Mouse (Mus musculus) heart, embryonic 14.5 days (tissue): ENCODE measurements around the gene Olfr764-ps1. TPM values are rescaled to one million over a fixed set of nuclear protein-coding genes. Genes with fewer than 3 reads are reported as not detected.
"Not testable (repeated sequence)": the region's sequence is repeated elsewhere in the genome, so short reads cannot be mapped to it uniquely, and the experiment has no call there.

Experiments used
- ATAC-seq: fragments of 200-750 bp; cut with Nextera tagmentation; 2 replicates; pipeline ENCODE4 v1.8.0; 2017; ENCODE audit warnings: low read depth, moderate TSS enrichment; ENCODE audit not compliant: insufficient number of reproducible peaks, insufficient read depth, low FRiP score
- H3K27ac ChIP-seq, 2 experiments: fragments of 200-500 bp in 1 of 2; fragments of 300-500 bp in 1 of 2; sonication (generic) in 1 of 2; replicated peaks in 1 of 2; 2 replicates each; pipeline ENCODE4 v1.5.1; 2012 to 2014; ENCODE audit warnings: low read depth in 2 of 2, low read length in 2 of 2, control low read depth in 1 of 2, mild to moderate bottlenecking in 1 of 2, mixed read lengths in 1 of 2; ENCODE audit not compliant: control insufficient read depth in 1 of 2, insufficient read depth in 1 of 2
- H3K27me3 ChIP-seq: fragments of 300-500 bp; sonication (generic); 2 replicates; pipeline ENCODE4 v1.6.1; 2014; ENCODE audit warnings: mild to moderate bottlenecking, low read length, control low read depth; ENCODE audit not compliant: control insufficient read depth, insufficient read depth
- H3K36me3 ChIP-seq: fragments of 300-500 bp; sonication (generic); 2 replicates; pipeline ENCODE4 v1.6.1; 2014; ENCODE audit warnings: mild to moderate bottlenecking, control low read depth, low read length, mixed read lengths; ENCODE audit not compliant: control insufficient read depth, insufficient read depth
- H3K4me1 ChIP-seq, 2 experiments: fragments of 200-500 bp in 1 of 2; fragments of 300-500 bp in 1 of 2; sonication (generic) in 1 of 2; 2 replicates each; pipeline ENCODE4 v1.6.1; 2012 to 2014; ENCODE audit warnings: low read length in 2 of 2, control low read depth in 1 of 2, mixed read lengths in 1 of 2; ENCODE audit not compliant: control insufficient read depth in 2 of 2, insufficient read depth in 2 of 2
- H3K4me2 ChIP-seq: fragments of 300-500 bp; sonication (generic); 2 replicates; pipeline ENCODE4 v1.6.1; 2014; ENCODE audit warnings: mild to moderate bottlenecking, low read length
- H3K4me3 ChIP-seq, 2 experiments: fragments of 200-500 bp in 1 of 2; fragments of 300-500 bp in 1 of 2; sonication (generic) in 1 of 2; 2 replicates each; pipeline ENCODE4 v1.5.1; 2012 to 2014; ENCODE audit warnings: low read length in 2 of 2, mild to moderate bottlenecking in 2 of 2, control low read depth in 1 of 2, low read depth in 1 of 2, moderate library complexity in 1 of 2; ENCODE audit not compliant: control insufficient read depth in 1 of 2, insufficient read depth in 1 of 2
- H3K9ac ChIP-seq: fragments of 300-500 bp; sonication (generic); 2 replicates; pipeline ENCODE4 v1.6.1; 2014; ENCODE audit warnings: mild to moderate bottlenecking, low read length
- H3K9me3 ChIP-seq: fragments of 300-500 bp; sonication (generic); 2 replicates; pipeline ENCODE4 v1.6.1; 2016; ENCODE audit warnings: low read length, control low read depth; ENCODE audit not compliant: control insufficient read depth
- WGBS: fragments of 180-500 bp; shearing (Covaris S2); extraction: QIAGEN DNeasy Blood & Tissue Kit; methylation state at CpG from one replicate; pipeline ENCODE4 v1.1.7; 2014; 5-methylcytosine and 5-hydroxymethylcytosine counted together
- polyA plus RNA-seq: library from polyadenylated mRNA; unstranded; fragments of >200 nt; fragmentation: Nextera tagmentation; extraction: Ambion mirVana; gene quantifications from 2 replicates; pipeline ENCODE4 v1.2.1, GENCODE M21; 2014

Gene Olfr764-ps1
- polyA plus RNA-seq: not detected in 2 replicates

- H3K27me3 ChIP-seq: no peaks in the 10 kb centered on the region
- H3K36me3 ChIP-seq: no peaks in the 10 kb centered on the region
- no peak within 1 kb of the TSS for H3K4me2 ChIP-seq
- no peak within 1 kb of the TSS for H3K4me3 ChIP-seq
- no peaks in the 10 kb centered on the region for H3K9me3 ChIP-seq
- WGBS: 65% methylated on average over 3 of the region's 3 CpGs
- ATAC-seq: no peak
- no peak within 1 kb of the TSS for H3K27ac ChIP-seq
- no peak within 1 kb of the TSS for H3K9ac ChIP-seq
- H3K4me1 ChIP-seq: no peaks in the 10 kb centered on the region
These were observed at the start of gene Olfr764-ps1 for GRCm38 (mm10) chr10:129039796-129040195. Gene Olfr764-ps1, minus strand, starts transcription at chr10:129039896.

DNA sequence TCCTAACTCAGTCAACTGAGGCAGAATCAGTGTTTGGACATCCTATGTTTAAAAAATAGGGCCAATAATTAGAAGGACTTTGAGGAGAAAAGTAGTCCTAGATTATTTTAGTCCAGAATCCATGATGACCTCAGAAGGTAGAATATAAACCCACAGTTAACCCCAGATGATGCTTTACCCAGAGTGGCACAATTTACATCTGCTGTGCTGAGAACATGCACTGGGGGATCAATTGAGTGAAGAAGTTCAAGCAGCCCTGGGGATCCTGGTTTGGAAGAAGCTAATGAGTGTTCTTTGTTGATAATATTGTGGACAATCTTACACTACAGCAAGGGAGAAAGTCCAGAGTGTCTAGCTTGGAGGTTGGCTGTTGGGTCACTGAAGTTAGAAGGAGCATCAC, 43.1 kb upstream of the Olfr764-ps1 start, which contains the start of gene Olfr767:
Gene Olfr767, minus strand, starts transcription at position 101 of the 400 bp plus-strand sequence.
- H3K4me3 ChIP-seq, H3K4me2 ChIP-seq, H3K36me3 ChIP-seq, H3K27me3 ChIP-seq, H3K4me1 ChIP-seq, H3K9me3 ChIP-seq, H3K27ac ChIP-seq, H3K9ac ChIP-seq, ATAC-seq: not testable (repeated sequence)

GRCm38 (mm10) chr10:129068877-129069276, 29.2 kb upstream of the Olfr764-ps1 start, which contains the start of gene Olfr766-ps1:
Gene Olfr766-ps1, minus strand, starts transcription at chr10:129068977.
- Histone ChIP-seq H3K27me3 (no peaks in the 10 kb centered on the region), H3K4me1 (no peaks in the 10 kb centered on the region), H3K4me2 (no peak within 1 kb of the TSS), H3K36me3 (no peaks in the 10 kb centered on the region), H3K9ac (no peak within 1 kb of the TSS), H3K4me3 (no peak within 1 kb of the TSS), H3K27ac (no peak within 1 kb of the TSS), H3K9me3 (no peaks in the 10 kb centered on the region)
- no peak for ATAC-seq
- 73% methylated on average over 2 of the region's 2 CpGs for WGBS

GRCm38 (mm10) chr10:129049898-129050297, 10.2 kb upstream of the Olfr764-ps1 start, which contains the start of gene Olfr765:
Gene Olfr765, minus strand, starts transcription at chr10:129049998.
- not testable (repeated sequence) for H3K4me2 ChIP-seq, H3K27me3 ChIP-seq, H3K9me3 ChIP-seq, H3K9ac ChIP-seq, H3K36me3 ChIP-seq, H3K27ac ChIP-seq, H3K4me3 ChIP-seq, ATAC-seq, H3K4me1 ChIP-seq

DNA sequence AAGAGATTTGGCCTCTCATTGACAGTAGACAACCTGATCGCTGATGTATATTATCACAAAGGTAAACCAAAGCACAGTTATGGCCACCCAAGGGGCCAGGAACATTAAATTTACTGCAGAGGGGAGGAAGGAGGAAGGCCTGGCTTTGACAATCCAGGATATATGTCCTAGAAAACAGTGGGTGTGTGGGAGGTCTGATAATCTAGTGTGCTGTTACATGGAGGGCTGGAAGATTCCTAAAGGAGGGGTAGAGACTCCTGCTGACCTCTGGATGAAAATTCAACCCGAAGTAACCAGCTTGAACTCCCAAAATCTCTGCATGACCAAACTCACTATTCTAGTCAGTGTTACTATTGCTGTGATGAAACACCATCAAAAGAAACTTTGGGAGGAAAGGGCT, 11.4 kb downstream of the Olfr764-ps1 start:
- H3K27ac ChIP-seq: no peak overlapping the region
- no peaks in the 10 kb centered on the region for H3K36me3 ChIP-seq
- 65% methylated on average over 2 of the region's 2 CpGs for WGBS
- no peaks in the 10 kb centered on the region for H3K9me3 ChIP-seq
- H3K27me3 ChIP-seq: no peaks in the 10 kb centered on the region
- no peak overlapping the region for H3K4me2 ChIP-seq
- no peak overlapping the region for H3K9ac ChIP-seq
- ATAC-seq: no peak
- H3K4me3 ChIP-seq: no peak overlapping the region
- H3K4me1 ChIP-seq: no peaks in the 10 kb centered on the region

- H3K27ac ChIP-seq: no peak overlapping the region
- no peak overlapping the region for H3K4me3 ChIP-seq
- 59% methylated on average over 3 of the region's 3 CpGs for WGBS
- H3K9ac ChIP-seq: no peak overlapping the region
- H3K9me3 ChIP-seq: no peaks in the 10 kb centered on the region
- no peak for ATAC-seq
- no peaks in the 10 kb centered on the region for H3K36me3 ChIP-seq
- H3K4me1 ChIP-seq: no peaks in the 10 kb centered on the region
- H3K27me3 ChIP-seq: no peaks in the 10 kb centered on the region
- no peak overlapping the region for H3K4me2 ChIP-seq
These were observed 13.6 kb downstream of the Olfr764-ps1 start for GRCm38 (mm10) chr10:129026018-129026662.

- no peaks in the 10 kb centered on the region for H3K9me3 ChIP-seq
- no peak for ATAC-seq
These were observed 16.4 kb downstream of the Olfr764-ps1 start for GRCm38 (mm10) chr10:129023319-129023718.

GRCm38 (mm10) chr10:129014477-129014876, 25.2 kb downstream of the Olfr764-ps1 start:
- H3K4me3 ChIP-seq: no peak overlapping the region
- no peaks in the 10 kb centered on the region for H3K27me3 ChIP-seq
- no peak overlapping the region for H3K9ac ChIP-seq
- H3K36me3 ChIP-seq: no peaks in the 10 kb centered on the region
- H3K4me1 ChIP-seq: no peaks in the 10 kb centered on the region
- ATAC-seq: no peak
- H3K27ac ChIP-seq: no peak overlapping the region
- H3K9me3 ChIP-seq: no peaks in the 10 kb centered on the region
- H3K4me2 ChIP-seq: no peak overlapping the region

More at GRCm38 (mm10) chr10:129023319-129023718, 16.4 kb downstream of the Olfr764-ps1 start:
- Histone ChIP-seq H3K4me2 (no peak overlapping the region), H3K4me1 (no peaks in the 10 kb centered on the region), H3K36me3 (no peaks in the 10 kb centered on the region), H3K27me3 (no peaks in the 10 kb centered on the region), H3K4me3 (no peak overlapping the region), H3K27ac (no peak overlapping the region), H3K9ac (no peak overlapping the region)
